Mouse (Mus musculus): ENCODE data around the gene Nf2. TPM values are rescaled to one million over a fixed set of nuclear protein-coding genes. Genes with fewer than 3 reads are reported as not detected.

Gene Nf2
- polyA plus RNA-seq, 1 experiment = 52.9 TPM

- H3K4me3 ChIP-seq (ENCODE audit: insufficient read depth, low read length) = no peak overlapping the region
- TF ChIP-seq POLR2A (IDR thresholded peaks at IDR 0.05; ENCODE audit: low read depth, low read length) (no peak), CTCF (IDR thresholded peaks at IDR 0.05; ENCODE audit: borderline replicate concordance, insufficient read depth, low read length) (no peak)
- no peak overlapping the region for H3K27ac ChIP-seq (ENCODE audit: insufficient read depth, low read length)
- peaks cover 8% of the 10 kb centered on the region for H3K4me1 ChIP-seq (ENCODE audit: control insufficient read depth, insufficient read depth, low read length)
Observed at GRCm38 (mm10) chr11:4771756-4772155, 77.6 kb downstream of the Nf2 start.

GRCm38 (mm10) chr11:4769881-4770280 lies 79.5 kb downstream of the Nf2 start:
- peaks cover 8% of the 10 kb centered on the region for H3K4me1 ChIP-seq (ENCODE audit: control insufficient read depth, insufficient read depth, low read length)
- TF ChIP-seq CTCF (IDR thresholded peaks at IDR 0.05; ENCODE audit: borderline replicate concordance, insufficient read depth, low read length) (no peak), POLR2A (IDR thresholded peaks at IDR 0.05; ENCODE audit: low read depth, low read length) (no peak)
- no peak overlapping the region for H3K4me3 ChIP-seq (ENCODE audit: insufficient read depth, low read length)
- H3K27ac ChIP-seq (ENCODE audit: insufficient read depth, low read length) = no peak overlapping the region

- no peak overlapping the region for H3K27ac ChIP-seq (ENCODE audit: insufficient read depth, low read length)
- no peak overlapping the region for H3K4me3 ChIP-seq (ENCODE audit: insufficient read depth, low read length)
- peaks cover 8% of the 10 kb centered on the region for H3K4me1 ChIP-seq (ENCODE audit: control insufficient read depth, insufficient read depth, low read length)
- no peak for TF ChIP-seq POLR2A (IDR thresholded peaks at IDR 0.05; ENCODE audit: low read depth, low read length)
- no peak for TF ChIP-seq CTCF (IDR thresholded peaks at IDR 0.05; ENCODE audit: borderline replicate concordance, insufficient read depth, low read length)
Observed at GRCm38 (mm10) chr11:4769293-4769692, 80.0 kb downstream of the Nf2 start.

GRCm38 (mm10) chr11:4768399-4768798 lies 80.9 kb downstream of the Nf2 start:
- Histone ChIP-seq H3K27ac (ENCODE audit: insufficient read depth, low read length) (no peak overlapping the region), H3K4me1 (ENCODE audit: control insufficient read depth, insufficient read depth, low read length) (peaks cover 8% of the 10 kb centered on the region), H3K4me3 (ENCODE audit: insufficient read depth, low read length) (no peak overlapping the region)
- TF ChIP-seq POLR2A (IDR thresholded peaks at IDR 0.05; ENCODE audit: low read depth, low read length) (no peak), CTCF (IDR thresholded peaks at IDR 0.05; ENCODE audit: borderline replicate concordance, insufficient read depth, low read length) (no peak)

- Histone ChIP-seq H3K27ac (ENCODE audit: insufficient read depth, low read length) (no peak overlapping the region), H3K4me1 (ENCODE audit: control insufficient read depth, insufficient read depth, low read length) (no peaks in the 10 kb centered on the region), H3K4me3 (ENCODE audit: insufficient read depth, low read length) (no peak overlapping the region)
- TF ChIP-seq CTCF (IDR thresholded peaks at IDR 0.05; ENCODE audit: borderline replicate concordance, insufficient read depth, low read length) = no peak
- no peak for TF ChIP-seq POLR2A (IDR thresholded peaks at IDR 0.05; ENCODE audit: low read depth, low read length)
Observed at GRCm38 (mm10) chr11:4764476-4764875, 84.9 kb downstream of the Nf2 start.

- Histone ChIP-seq H3K27ac (ENCODE audit: insufficient read depth, low read length) (no peak overlapping the region), H3K4me1 (ENCODE audit: control insufficient read depth, insufficient read depth, low read length) (no peaks in the 10 kb centered on the region), H3K4me3 (ENCODE audit: insufficient read depth, low read length) (no peak overlapping the region)
- no peak for TF ChIP-seq CTCF (IDR thresholded peaks at IDR 0.05; ENCODE audit: borderline replicate concordance, insufficient read depth, low read length)
- TF ChIP-seq POLR2A (IDR thresholded peaks at IDR 0.05; ENCODE audit: low read depth, low read length) = no peak
Observed at GRCm38 (mm10) chr11:4763631-4764030, 85.7 kb downstream of the Nf2 start.

- no peak overlapping the region for H3K27ac ChIP-seq (ENCODE audit: insufficient read depth, low read length)
- H3K4me3 ChIP-seq (ENCODE audit: insufficient read depth, low read length) = no peak overlapping the region
- TF ChIP-seq POLR2A (IDR thresholded peaks at IDR 0.05; ENCODE audit: low read depth, low read length) = no peak
- TF ChIP-seq CTCF (IDR thresholded peaks at IDR 0.05; ENCODE audit: borderline replicate concordance, insufficient read depth, low read length) = no peak
- no peaks in the 10 kb centered on the region for H3K4me1 ChIP-seq (ENCODE audit: control insufficient read depth, insufficient read depth, low read length)
Observed at GRCm38 (mm10) chr11:4762511-4762910, 86.8 kb downstream of the Nf2 start.

- Histone ChIP-seq H3K4me3 (ENCODE audit: insufficient read depth, low read length) (no peak overlapping the region), H3K4me1 (ENCODE audit: control insufficient read depth, insufficient read depth, low read length) (no peaks in the 10 kb centered on the region), H3K27ac (ENCODE audit: insufficient read depth, low read length) (no peak overlapping the region)
- no peak for TF ChIP-seq CTCF (IDR thresholded peaks at IDR 0.05; ENCODE audit: borderline replicate concordance, insufficient read depth, low read length)
- TF ChIP-seq POLR2A (IDR thresholded peaks at IDR 0.05; ENCODE audit: low read depth, low read length) = no peak
Observed at GRCm38 (mm10) chr11:4761991-4762390, 87.3 kb downstream of the Nf2 start.

- TF ChIP-seq POLR2A (IDR thresholded peaks at IDR 0.05; ENCODE audit: low read depth, low read length) (no peak), CTCF (IDR thresholded peaks at IDR 0.05; ENCODE audit: borderline replicate concordance, insufficient read depth, low read length) (no peak)
- no peak overlapping the region for H3K27ac ChIP-seq (ENCODE audit: insufficient read depth, low read length)
- no peak overlapping the region for H3K4me3 ChIP-seq (ENCODE audit: insufficient read depth, low read length)
- no peaks in the 10 kb centered on the region for H3K4me1 ChIP-seq (ENCODE audit: control insufficient read depth, insufficient read depth, low read length)
Observed at GRCm38 (mm10) chr11:4760438-4760837, 88.9 kb downstream of the Nf2 start.

GRCm38 (mm10) chr11:4757789-4758158 lies 91.6 kb downstream of the Nf2 start:
- Histone ChIP-seq H3K27ac (ENCODE audit: insufficient read depth, low read length) (no peak overlapping the region), H3K4me1 (ENCODE audit: control insufficient read depth, insufficient read depth, low read length) (no peaks in the 10 kb centered on the region), H3K4me3 (ENCODE audit: insufficient read depth, low read length) (no peak overlapping the region)
- TF ChIP-seq CTCF (IDR thresholded peaks at IDR 0.05; ENCODE audit: borderline replicate concordance, insufficient read depth, low read length) = no peak
- TF ChIP-seq POLR2A (IDR thresholded peaks at IDR 0.05; ENCODE audit: low read depth, low read length) = no peak
